Mouse (Mus musculus) CH12.LX (cell line): ENCODE results near the gene Hnrnpul1. TPM values are rescaled to one million over a fixed set of nuclear protein-coding genes. Genes with fewer than 3 reads are reported as not detected.

Experiments
- DNase-seq: peaks from one replicate; pipeline ENCODE4 v3.0.0-alpha.2; 2013; ENCODE audit errors: extremely low read depth
- H3K27ac ChIP-seq: 2 replicates; pipeline ENCODE4 v1.5.1; 2012; ENCODE audit warnings: low read depth, mild to moderate bottlenecking, control low read depth, moderate library complexity; ENCODE audit not compliant: insufficient read depth
- H3K27me3 ChIP-seq: replicated peaks from 2 replicates; pipeline ENCODE3; 2012; ENCODE audit warnings: inconsistent platforms
- H3K36me3 ChIP-seq, 2 experiments: replicated peaks in 1 of 2; 2 replicates each; pipeline versions ENCODE3 to v1.6.1; 2012; ENCODE audit warnings: inconsistent platforms in 1 of 2, low read length in 1 of 2, mild to moderate bottlenecking in 1 of 2, mixed read lengths in 1 of 2, moderate library complexity in 1 of 2; ENCODE audit not compliant: control insufficient read depth in 1 of 2, insufficient read depth in 1 of 2
- H3K4me1 ChIP-seq, 2 experiments: 2 replicates each; pipeline ENCODE4 v1.6.1; 2012; ENCODE audit warnings: inconsistent platforms in 1 of 2, moderate library complexity in 1 of 2; ENCODE audit not compliant: insufficient read depth in 2 of 2, control insufficient read depth in 1 of 2
- H3K4me2 ChIP-seq: 2 replicates; pipeline ENCODE4 v1.6.1; 2012; ENCODE audit warnings: low read depth, mild to moderate bottlenecking, control low read depth; ENCODE audit not compliant: poor library complexity, insufficient read depth, severe bottlenecking
- H3K4me3 ChIP-seq, 3 experiments: fragments of 150-350 bp in 1 of 3; sonication (generic) in 1 of 3; replicated peaks in 1 of 3; 2 replicates each; pipeline versions ENCODE3 to v1.5.1; 2011 to 2012; ENCODE audit warnings: low read depth in 2 of 3, low read length in 2 of 3, mild to moderate bottlenecking in 2 of 3, moderate library complexity in 2 of 3, control low read depth in 1 of 3, improper control_type of control experiment in 1 of 3, inconsistent platforms in 1 of 3, mixed read lengths in 1 of 3; ENCODE audit not compliant: poor library complexity in 1 of 3
- H3K79me2 ChIP-seq: replicated peaks from 2 replicates; pipeline ENCODE4 v1.6.1; 2012; ENCODE audit warnings: mild to moderate bottlenecking, moderate library complexity; ENCODE audit not compliant: control insufficient read depth, poor library complexity, insufficient read depth, severe bottlenecking; ENCODE audit errors: extremely low read depth
- H3K9ac ChIP-seq: 2 replicates; pipeline ENCODE4 v1.6.1; 2012; ENCODE audit warnings: low read depth, mild to moderate bottlenecking, control low read depth, moderate library complexity; ENCODE audit not compliant: insufficient read depth
- H3K9me3 ChIP-seq: replicated peaks from 2 replicates; pipeline ENCODE3; 2012; ENCODE audit warnings: low read length, inconsistent platforms, mixed read lengths
- BHLHE40 ChIP-seq: IDR thresholded peaks from 2 replicates; pipeline ENCODE4 v1.6.1; 2011; ENCODE audit warnings: mild to moderate bottlenecking, low read depth, low read length, improper control_type of control experiment
- CHD1 ChIP-seq: IDR thresholded peaks from 2 replicates; pipeline ENCODE4 v1.6.1; 2012; ENCODE audit warnings: low read depth, low read length, improper control_type of control experiment, inconsistent platforms
- CTCF ChIP-seq, 2 experiments: IDR thresholded peaks in 1 of 2; conservative IDR thresholded peaks in 1 of 2; 2 replicates each; pipeline ENCODE4 v1.5.1; 2011 to 2012; ENCODE audit warnings: low read depth in 2 of 2, low read length in 2 of 2, improper control_type of control experiment in 1 of 2, inconsistent platforms in 1 of 2, mild to moderate bottlenecking in 1 of 2, moderate library complexity in 1 of 2
- E2F4 ChIP-seq: IDR thresholded peaks from 2 replicates; pipeline ENCODE4 v1.6.1; 2011; ENCODE audit warnings: low read depth, low read length, improper control_type of control experiment; ENCODE audit not compliant: insufficient replicate concordance
- HCFC1 ChIP-seq: IDR thresholded peaks from 2 replicates; pipeline ENCODE4 v1.6.1; 2012; ENCODE audit warnings: low read depth, mild to moderate bottlenecking, inconsistent platforms, low read length, improper control_type of control experiment
- IRF4 ChIP-seq: IDR thresholded peaks from 2 replicates; pipeline ENCODE4 v1.6.1; 2014; ENCODE audit warnings: low read depth, mild to moderate bottlenecking, inconsistent platforms, low read length, improper control_type of control experiment
- JUN ChIP-seq: IDR thresholded peaks from 2 replicates; pipeline ENCODE4 v1.6.1; 2011; ENCODE audit warnings: low read depth, mild to moderate bottlenecking, low read length, improper control_type of control experiment, moderate library complexity; ENCODE audit not compliant: insufficient read depth
- JUND ChIP-seq: conservative IDR thresholded peaks from 2 replicates; pipeline ENCODE4 v1.6.1; 2011; ENCODE audit warnings: low read depth, low read length, improper control_type of control experiment
- KAT2A ChIP-seq: IDR thresholded peaks from 2 replicates; pipeline ENCODE4 v1.6.1; 2012; ENCODE audit warnings: low read length, improper control_type of control experiment, inconsistent platforms; ENCODE audit not compliant: insufficient replicate concordance
- MAFK ChIP-seq: IDR thresholded peaks from 2 replicates; pipeline ENCODE4 v1.6.1; 2011; ENCODE audit warnings: low read length, improper control_type of control experiment; ENCODE audit not compliant: insufficient replicate concordance
- MAX ChIP-seq: IDR thresholded peaks from 2 replicates; pipeline ENCODE4 v1.6.1; 2011; ENCODE audit warnings: low read length, improper control_type of control experiment
- MAZ ChIP-seq: IDR thresholded peaks from 2 replicates; pipeline ENCODE4 v1.6.1; 2012; ENCODE audit warnings: low read depth, mild to moderate bottlenecking, inconsistent platforms, low read length, improper control_type of control experiment, moderate library complexity
- MXI1 ChIP-seq: IDR thresholded peaks from 2 replicates; pipeline ENCODE4 v1.6.1; 2011; ENCODE audit warnings: mild to moderate bottlenecking, low read depth, low read length, improper control_type of control experiment
- MYC ChIP-seq: IDR thresholded peaks from 2 replicates; pipeline ENCODE4 v1.6.1; 2011; ENCODE audit warnings: low read depth, mild to moderate bottlenecking, improper control_type of control experiment, low read length
- NELFE ChIP-seq: IDR thresholded peaks from 2 replicates; pipeline ENCODE4 v1.6.1; 2011; ENCODE audit warnings: low read depth, low read length, improper control_type of control experiment
- POLR2AphosphoS2 ChIP-seq: IDR thresholded peaks from 2 replicates; pipeline ENCODE4 v1.6.1; 2011; ENCODE audit warnings: low read depth, low read length, improper control_type of control experiment
- RAD21 ChIP-seq: IDR thresholded peaks from 2 replicates; pipeline ENCODE4 v1.6.1; 2011; ENCODE audit warnings: low read depth, mild to moderate bottlenecking, low read length, improper control_type of control experiment, moderate library complexity
- RCOR1 ChIP-seq: conservative IDR thresholded peaks from 2 replicates; pipeline ENCODE4 v1.6.1; 2012; ENCODE audit warnings: low read depth, mild to moderate bottlenecking, inconsistent platforms, low read length, improper control_type of control experiment
- SIN3A ChIP-seq: IDR thresholded peaks from 2 replicates; pipeline ENCODE4 v1.6.1; 2012; ENCODE audit warnings: low read length, improper control_type of control experiment, inconsistent platforms
- TBP ChIP-seq: conservative IDR thresholded peaks from 2 replicates; pipeline ENCODE4 v1.6.1; 2011; ENCODE audit warnings: low read depth, low read length, improper control_type of control experiment
- USF1 ChIP-seq: IDR thresholded peaks from 2 replicates; pipeline ENCODE4 v1.6.1; 2014; ENCODE audit warnings: low read depth, mild to moderate bottlenecking, inconsistent platforms, low read length, improper control_type of control experiment
- USF2 ChIP-seq: conservative IDR thresholded peaks from 2 replicates; pipeline ENCODE4 v1.6.1; 2011; ENCODE audit warnings: low read depth, low read length, improper control_type of control experiment
- ZC3H11A ChIP-seq: IDR thresholded peaks from 2 replicates; pipeline ENCODE4 v1.6.1; 2012; ENCODE audit warnings: low read depth, mild to moderate bottlenecking, inconsistent platforms, low read length, improper control_type of control experiment
- ZKSCAN1 ChIP-seq: IDR thresholded peaks from 2 replicates; pipeline ENCODE4 v1.6.1; 2012; ENCODE audit warnings: low read depth, inconsistent platforms, low read length, improper control_type of control experiment, borderline replicate concordance
- ZMIZ1 ChIP-seq: IDR thresholded peaks from 2 replicates; pipeline ENCODE4 v1.6.1; 2012; ENCODE audit warnings: low read depth, mild to moderate bottlenecking, inconsistent platforms, low read length, improper control_type of control experiment
- dilution Hi-C: fragments of 300-500 bp; cut with MboI; formaldehyde crosslinking; loops from 2 replicates; pipeline ENCODE4 v1.14.3; 2020; ENCODE audit warnings: low sequenced_read_pairs; ENCODE audit not compliant: extremely low pct_unique_long_range_greater_than_20kb, extremely low pct_ligation_motif_present
- in situ Hi-C: fragments of 300-500 bp; cut with MboI; formaldehyde crosslinking; loops from 3 replicates; pipeline ENCODE4 v1.14.3; 2019; ENCODE audit warnings: low sequenced_read_pairs, low pct_ligation_motif_present, low pct_unique_long_range_greater_than_20kb, mixed read lengths
- polyA plus RNA-seq: library from polyadenylated mRNA; unstranded; fragments of >175 nt; gene quantifications from 2 replicates; pipeline ENCODE4 v1.2.1, GENCODE M21; 2012; ENCODE audit warnings: low read depth; ENCODE audit not compliant: insufficient read length
- total RNA-seq, 2 experiments: library from RNA; depleted of rRNA; stranded (reverse); fragments of 300-350 nt in 1 of 2; fragments of >200 nt in 1 of 2; gene quantifications; 2 replicates each; pipeline ENCODE4 v1.2.3; 2012 to 2014

Gene Hnrnpul1
- total and polyA plus RNA-seq, 3 experiments: 52.6 to 188 (median 72.2) TPM

- H3K4me2 ChIP-seq: no peak overlapping the region
- dilution Hi-C loops: no loop called here
- in situ Hi-C loops: no loop called here
These were observed 78.3 kb downstream of the Hnrnpul1 start for GRCm38 (mm10) chr7:25676085-25676781.

DNA sequence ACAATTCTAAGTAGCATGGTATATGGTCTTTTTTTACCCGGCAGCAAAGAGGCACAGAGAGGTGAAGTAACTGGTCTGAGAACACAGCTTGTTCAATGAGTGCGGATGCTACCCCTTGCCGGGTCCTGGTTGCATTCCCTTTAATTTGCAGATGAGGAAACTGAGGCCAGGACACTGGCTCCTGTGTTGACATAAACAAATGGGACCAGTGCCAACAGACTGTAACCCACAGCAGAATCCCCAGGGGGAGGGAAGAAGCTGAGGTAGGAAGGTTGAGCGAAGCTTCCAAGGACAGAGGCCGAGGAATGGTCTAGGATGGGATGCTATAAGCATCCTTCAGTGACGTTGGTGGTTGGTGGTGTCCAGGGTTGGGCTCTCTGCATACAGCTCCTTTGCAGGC, 79.2 kb downstream of the Hnrnpul1 start:
- in situ Hi-C loops (no loop called here), dilution Hi-C loops (no loop called here)
- Histone ChIP-seq H3K79me2 (no peaks in the 10 kb centered on the region), H3K4me2 (no peak overlapping the region), H3K9ac (no peak overlapping the region), H3K4me1 (peaks cover 5 to 31% of the 10 kb centered on the region in 2 experiments; a peak in 3 of 4 replicates), H3K4me3 (no peak overlapping the region), H3K27ac (no peak overlapping the region), H3K36me3 (peaks cover under 1 to 16% of the 10 kb centered on the region in 2 experiments), H3K27me3 (no peaks in the 10 kb centered on the region), H3K9me3 (peaks cover 6% of the 10 kb centered on the region)
- DNase-seq: no peak
- TF ChIP-seq USF2 (no peak), BHLHE40 (no peak), HCFC1 (no peak), IRF4 (no peak), JUN (no peak), SIN3A (no peak), E2F4 (no peak), ZKSCAN1 (no peak), RAD21 (no peak), MAZ (no peak), MYC (no peak), USF1 (no peak), RCOR1 (no peak), ZC3H11A (no peak), KAT2A (no peak), MXI1 (no peak), JUND (no peak), TBP (no peak)

More at GRCm38 (mm10) chr7:25676085-25676781, 78.3 kb downstream of the Hnrnpul1 start:
- Histone ChIP-seq H3K9me3 (peaks cover 6% of the 10 kb centered on the region), H3K79me2 (no peaks in the 10 kb centered on the region), H3K4me1 (peaks cover 6 to 33% of the 10 kb centered on the region in 2 experiments; a peak in 3 of 4 replicates), H3K4me3 (no peak overlapping the region), H3K27me3 (no peaks in the 10 kb centered on the region), H3K27ac (no peak overlapping the region), H3K9ac (no peak overlapping the region), H3K36me3 (peaks cover 0 to 8% of the 10 kb centered on the region in 2 experiments)
- TF ChIP-seq USF1 (no peak), CTCF (conservative IDR thresholded peaks at IDR 0.05 in 1 of 2, IDR thresholded peaks at IDR 0.05 in 1 of 2; ENCODE audit: low read depth in 2 of 2, low read length in 2 of 2) (no peak), POLR2AphosphoS2 (no peak), NELFE (no peak), MAX (no peak), ZMIZ1 (no peak), SIN3A (no peak), MYC (no peak), RAD21 (no peak), MAFK (no peak), CHD1 (no peak)
- no peak for DNase-seq
